Mouse (Mus musculus) urinary bladder, postnatal 25 days (tissue): ENCODE measurements around the gene Tubd1.

ENCODE experiments used
- DNase-seq: peaks from one replicate; pipeline ENCODE4 v3.0.0; 2022; ENCODE audit warnings: low spot score

The Tubd1 gene

GRCm38 (mm10) chr11:86583990-86584897 lies 39.5 kb downstream of the Tubd1 start:
- DNase-seq: no peak

GRCm38 (mm10) chr11:86584898-86585597 lies 40.3 kb downstream of the Tubd1 start:
- no peak for DNase-seq

- DNase-seq: no peak
Measured at GRCm38 (mm10) chr11:86585598-86585984, 40.8 kb downstream of the Tubd1 start.

- no peak for DNase-seq
Measured at GRCm38 (mm10) chr11:86586177-86586867, 41.5 kb downstream of the Tubd1 start.

- peak; percentile 72 for DNase-seq
Measured at GRCm38 (mm10) chr11:86586868-86587792, 42.3 kb downstream of the Tubd1 start.

GRCm38 (mm10) chr11:86587830-86588229 lies 43.0 kb downstream of the Tubd1 start:
- DNase-seq: no peak

GRCm38 (mm10) chr11:86588583-86589298 lies 44.0 kb downstream of the Tubd1 start:
- no peak for DNase-seq

GRCm38 (mm10) chr11:86590066-86590465 lies 45.3 kb downstream of the Tubd1 start:
- no peak for DNase-seq

- DNase-seq: no peak
Measured at GRCm38 (mm10) chr11:86590579-86590978, 45.8 kb downstream of the Tubd1 start.

GRCm38 (mm10) chr11:86591301-86591845 lies 46.6 kb downstream of the Tubd1 start:
- DNase-seq: no peak

- no peak for DNase-seq
Measured at GRCm38 (mm10) chr11:86591931-86592616, 47.3 kb downstream of the Tubd1 start.

- DNase-seq: no peak
Measured at GRCm38 (mm10) chr11:86592993-86593392, 48.2 kb downstream of the Tubd1 start.

- no peak for DNase-seq
Measured at GRCm38 (mm10) chr11:86593443-86593842, 48.7 kb downstream of the Tubd1 start.

- DNase-seq: no peak
Measured at GRCm38 (mm10) chr11:86594188-86594876, 49.5 kb downstream of the Tubd1 start.

- DNase-seq: no peak
Measured at GRCm38 (mm10) chr11:86595366-86595765, 50.6 kb downstream of the Tubd1 start.

GRCm38 (mm10) chr11:86596187-86596960 lies 51.6 kb downstream of the Tubd1 start:
- DNase-seq: no peak

GRCm38 (mm10) chr11:86596976-86597375 lies 52.2 kb downstream of the Tubd1 start:
- DNase-seq: no peak

- no peak for DNase-seq
Measured at GRCm38 (mm10) chr11:86598154-86598553, 53.4 kb downstream of the Tubd1 start.

- DNase-seq: no peak
Measured at GRCm38 (mm10) chr11:86598572-86598971, 53.8 kb downstream of the Tubd1 start.
